Comparison of ENCODE assay signal across 13 mouse cellular contexts in genomic region chr8:60645911-60646310, GRCm38 (mm10).
"Had no signal": no experiment of that assay in that cellular context is flagged by ENCODE, and none has a peak within 500 bp of the region (broad histone marks: within the 10 kb centered on the region; RNA-seq: fewer than 3 reads in every experiment).

No protein-coding gene starts in this region.

- H3K36me3 ChIP-seq: liver, embryonic 12.5 days; midbrain, embryonic 10.5 days; neural tube, embryonic 13.5 days had no signal

- H3K9me3 ChIP-seq: liver, embryonic 12.5 days; midbrain, embryonic 10.5 days; neural tube, embryonic 13.5 days had no signal

- DNase-seq: kidney, adult 11 months; kidney, postnatal 14 days; left cerebral cortex, postnatal 4 days; lung, embryonic 14.5 days; lung, postnatal 10 days; lung, postnatal 4 days; midbrain, embryonic 14.5 days; right cerebral cortex, adult 18-20 months; right cerebral cortex, postnatal 25 days; thymus, postnatal 36 days had no signal

- H3K4me2 ChIP-seq: liver, embryonic 12.5 days; lung, embryonic 14.5 days; neural tube, embryonic 13.5 days had no signal

- H3K27me3 ChIP-seq: liver, embryonic 12.5 days; neural tube, embryonic 13.5 days had no signal

- ATAC-seq: liver, embryonic 12.5 days had no signal

- H3K27ac ChIP-seq: liver, embryonic 12.5 days; midbrain, embryonic 10.5 days; neural tube, embryonic 13.5 days had no signal

- H3K9ac ChIP-seq: liver, embryonic 12.5 days; lung, embryonic 14.5 days; neural tube, embryonic 13.5 days had no signal

- H3K4me1 ChIP-seq: liver, embryonic 12.5 days; midbrain, embryonic 10.5 days; neural tube, embryonic 13.5 days had no signal

- H3K4me3 ChIP-seq: liver, embryonic 12.5 days; midbrain, embryonic 10.5 days; neural tube, embryonic 13.5 days had no signal
